Mouse (Mus musculus): Measurements from ENCODE around the gene Ldb3. TPM values are rescaled to one million over a fixed set of nuclear protein-coding genes. Genes with fewer than 3 reads are reported as not detected.
A peak's percentile ranks its signal among the peaks of the same experiment; 100 is the strongest.

The Ldb3 gene
- polyA plus RNA-seq, 1 experiment from 2014 or later = 0.79 TPM

DNA sequence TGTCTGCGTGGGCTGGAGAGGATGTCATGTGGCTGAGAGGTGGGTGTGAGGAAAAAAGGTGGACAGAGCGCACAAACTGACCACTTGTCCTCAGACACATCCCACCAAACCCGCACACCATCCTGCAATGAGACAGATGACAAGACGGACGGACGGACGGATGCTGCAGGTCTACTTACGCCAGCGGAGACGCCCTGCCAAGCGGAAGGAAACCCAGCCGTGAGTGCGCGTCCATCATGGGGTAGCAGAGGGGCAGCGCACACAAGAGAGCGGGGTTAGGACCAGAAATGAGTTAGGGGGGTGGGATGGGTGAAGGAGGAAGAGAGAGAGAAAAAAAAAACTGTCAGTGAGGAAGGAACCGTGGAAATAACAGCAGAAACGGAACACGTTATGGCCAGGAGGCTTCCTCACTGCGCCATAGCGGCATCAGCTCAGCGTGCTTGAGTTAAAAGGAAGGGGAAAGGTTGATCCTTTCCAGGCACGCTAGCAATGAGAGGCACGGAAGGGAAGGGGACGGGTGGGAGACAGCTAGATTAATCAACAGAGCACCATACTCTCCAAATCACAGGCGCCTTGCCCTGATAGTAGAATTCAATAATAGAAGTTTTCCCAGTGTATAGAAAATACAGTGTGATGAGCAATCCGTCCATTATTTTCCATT lies 18.8 kb downstream of the Ldb3 start:
- Histone ChIP-seq H3K36me3 (ENCODE audit: insufficient read depth) (no peaks in the 10 kb centered on the region), H3K27ac (ENCODE audit: low read depth) (no peak overlapping the region), H3K9ac (no peak overlapping the region; the same call in 1 of the 2 replicates), H3K4me3 (ENCODE audit: low read depth, low read length) (peak overlapping the region; percentile 18; the same call in 1 of the 2 replicates), H3K27me3 (ENCODE audit: insufficient read depth, low read length) (no peaks in the 10 kb centered on the region), H3K4me1 (ENCODE audit: insufficient read depth) (no peaks in the 10 kb centered on the region), H3K9me3 (ENCODE audit: low read depth, low read length) (no peaks in the 10 kb centered on the region), H3K4me2 (peak overlapping the region; percentile 56)
- WGBS = 31% methylated on average over 27 of the region's 27 CpGs
- TF ChIP-seq CTCF (IDR thresholded peaks at IDR 0.05; ENCODE audit: low read depth) = no peak
- DNase-seq (no peak), ATAC-seq (ENCODE audit: insufficient read depth) (no peak)

- DNase-seq = no peak
- Histone ChIP-seq H3K4me1 (ENCODE audit: insufficient read depth) (no peaks in the 10 kb centered on the region), H3K4me3 (ENCODE audit: low read depth, low read length) (no peak overlapping the region), H3K9me3 (ENCODE audit: low read depth, low read length) (no peaks in the 10 kb centered on the region), H3K27ac (ENCODE audit: low read depth) (no peak overlapping the region), H3K4me2 (no peak overlapping the region), H3K27me3 (ENCODE audit: insufficient read depth, low read length) (no peaks in the 10 kb centered on the region), H3K9ac (no peak overlapping the region), H3K36me3 (ENCODE audit: insufficient read depth) (no peaks in the 10 kb centered on the region)
- TF ChIP-seq CTCF (IDR thresholded peaks at IDR 0.05; ENCODE audit: low read depth) = no peak
- ATAC-seq (ENCODE audit: insufficient read depth) = no peak
- 74% methylated on average over 4 of the region's 4 CpGs for WGBS
These were observed 19.9 kb downstream of the Ldb3 start for GRCm38 (mm10) chr14:34568626-34569025.

GRCm38 (mm10) chr14:34567697-34568096 lies 20.8 kb downstream of the Ldb3 start:
- Histone ChIP-seq H3K9me3 (ENCODE audit: low read depth, low read length) (no peaks in the 10 kb centered on the region), H3K4me2 (no peak overlapping the region), H3K4me1 (ENCODE audit: insufficient read depth) (no peaks in the 10 kb centered on the region), H3K9ac (no peak overlapping the region), H3K27ac (ENCODE audit: low read depth) (no peak overlapping the region), H3K27me3 (ENCODE audit: insufficient read depth, low read length) (no peaks in the 10 kb centered on the region), H3K4me3 (ENCODE audit: low read depth, low read length) (no peak overlapping the region), H3K36me3 (ENCODE audit: insufficient read depth) (no peaks in the 10 kb centered on the region)
- 49% methylated on average over 5 of the region's 5 CpGs for WGBS
- DNase-seq = no peak
- no peak for ATAC-seq (ENCODE audit: insufficient read depth)
- TF ChIP-seq CTCF (IDR thresholded peaks at IDR 0.05; ENCODE audit: low read depth) = no peak

- Histone ChIP-seq H3K4me3 (ENCODE audit: low read depth, low read length) (no peak overlapping the region), H3K36me3 (ENCODE audit: insufficient read depth) (no peaks in the 10 kb centered on the region), H3K4me2 (no peak overlapping the region), H3K27ac (ENCODE audit: low read depth) (no peak overlapping the region), H3K9ac (no peak overlapping the region), H3K9me3 (ENCODE audit: low read depth, low read length) (no peaks in the 10 kb centered on the region), H3K27me3 (ENCODE audit: insufficient read depth, low read length) (no peaks in the 10 kb centered on the region), H3K4me1 (ENCODE audit: insufficient read depth) (no peaks in the 10 kb centered on the region)
- DNase-seq (no peak), ATAC-seq (ENCODE audit: insufficient read depth) (no peak)
- no peak for TF ChIP-seq CTCF (IDR thresholded peaks at IDR 0.05; ENCODE audit: low read depth)
- 87% methylated on average over 7 of the region's 7 CpGs for WGBS
These were observed 22.0 kb downstream of the Ldb3 start for GRCm38 (mm10) chr14:34566530-34566929.

DNA sequence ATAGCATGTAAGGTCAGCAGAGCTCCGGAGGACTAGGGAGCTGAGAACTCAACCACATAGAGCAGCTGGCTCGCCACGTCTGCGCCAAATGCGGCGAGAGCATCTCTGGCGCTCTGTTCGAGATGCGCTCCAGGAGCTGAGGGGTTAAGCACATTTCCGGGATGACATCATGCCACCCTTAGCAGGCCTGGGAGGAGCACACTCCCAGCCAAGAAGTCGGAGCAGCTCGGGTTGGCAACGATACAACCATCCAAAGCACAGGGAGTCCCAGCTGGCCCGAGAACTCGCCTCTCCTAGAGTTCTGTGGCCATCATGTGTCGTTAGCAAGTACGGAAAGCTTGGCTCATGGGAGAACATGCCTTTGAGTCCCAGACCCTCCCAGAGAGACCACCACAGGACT lies 22.8 kb downstream of the Ldb3 start:
- TF ChIP-seq CTCF (IDR thresholded peaks at IDR 0.05; ENCODE audit: low read depth) = no peak
- ATAC-seq (ENCODE audit: insufficient read depth) (peak; percentile 87), DNase-seq (peak; percentile 89)
- no peaks in the 10 kb centered on the region for H3K9me3 ChIP-seq (ENCODE audit: low read depth, low read length)
- no peaks in the 10 kb centered on the region for H3K36me3 ChIP-seq (ENCODE audit: insufficient read depth)
- H3K27ac ChIP-seq (ENCODE audit: low read depth) = no peak overlapping the region
- peak overlapping the region; percentile 26; the same call in 1 of the 2 replicates for H3K4me2 ChIP-seq
- H3K9ac ChIP-seq = no peak overlapping the region
- no peak overlapping the region for H3K4me3 ChIP-seq (ENCODE audit: low read depth, low read length)
- WGBS = 52% methylated on average over 17 of the region's 17 CpGs
- no peaks in the 10 kb centered on the region for H3K27me3 ChIP-seq (ENCODE audit: insufficient read depth, low read length)
- no peaks in the 10 kb centered on the region for H3K4me1 ChIP-seq (ENCODE audit: insufficient read depth)

- Histone ChIP-seq H3K4me1 (ENCODE audit: insufficient read depth) (no peaks in the 10 kb centered on the region), H3K9ac (no peak overlapping the region), H3K4me2 (no peak overlapping the region), H3K36me3 (ENCODE audit: insufficient read depth) (no peaks in the 10 kb centered on the region), H3K27me3 (ENCODE audit: insufficient read depth, low read length) (no peaks in the 10 kb centered on the region), H3K4me3 (ENCODE audit: low read depth, low read length) (no peak overlapping the region), H3K9me3 (ENCODE audit: low read depth, low read length) (no peaks in the 10 kb centered on the region), H3K27ac (ENCODE audit: low read depth) (no peak overlapping the region)
- WGBS = 57% methylated on average over 5 of the region's 5 CpGs
- no peak for ATAC-seq (ENCODE audit: insufficient read depth)
- TF ChIP-seq CTCF (IDR thresholded peaks at IDR 0.05; ENCODE audit: low read depth) = no peak
- no peak for DNase-seq
These were observed 23.8 kb downstream of the Ldb3 start for GRCm38 (mm10) chr14:34564646-34565045.

DNA sequence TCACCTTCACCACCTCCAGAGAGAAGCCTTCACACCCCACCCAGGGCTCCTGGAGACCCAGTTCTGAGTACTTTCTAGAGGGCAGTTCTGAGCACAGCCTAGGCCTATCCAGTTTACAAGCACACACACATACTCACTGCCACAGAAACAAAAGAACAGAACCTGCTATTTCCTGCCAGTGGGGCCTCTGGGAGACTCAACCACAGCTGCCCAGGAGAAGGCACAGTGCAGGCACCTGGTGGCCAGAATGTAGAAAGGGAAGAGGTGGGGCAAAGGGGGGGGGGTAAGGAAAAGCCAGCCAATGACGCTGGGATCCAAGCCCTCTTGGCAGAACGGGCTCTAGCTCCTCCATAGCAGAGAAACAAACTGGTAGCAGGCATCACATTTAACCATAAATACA lies 26.1 kb downstream of the Ldb3 start:
- TF ChIP-seq CTCF (IDR thresholded peaks at IDR 0.05; ENCODE audit: low read depth) = peak; percentile 27
- H3K36me3 ChIP-seq (ENCODE audit: insufficient read depth) = no peaks in the 10 kb centered on the region
- no peak for ATAC-seq (ENCODE audit: insufficient read depth)
- no peak overlapping the region for H3K9ac ChIP-seq
- no peak overlapping the region for H3K4me3 ChIP-seq (ENCODE audit: low read depth, low read length)
- no peaks in the 10 kb centered on the region for H3K9me3 ChIP-seq (ENCODE audit: low read depth, low read length)
- DNase-seq = no peak
- H3K27ac ChIP-seq (ENCODE audit: low read depth) = no peak overlapping the region
- 7% methylated on average over 2 of the region's 2 CpGs for WGBS
- no peak overlapping the region for H3K4me2 ChIP-seq
- no peaks in the 10 kb centered on the region for H3K4me1 ChIP-seq (ENCODE audit: insufficient read depth)
- H3K27me3 ChIP-seq (ENCODE audit: insufficient read depth, low read length) = no peaks in the 10 kb centered on the region
